In genomic region chr11:69100639-69101360, GRCm38 (mm10) we compare ENCODE assay signal across 7 mouse cellular contexts. TPM values are rescaled to one million over a fixed set of nuclear protein-coding genes. Genes with fewer than 3 reads are reported as not detected.
DNase-seq lines count a peak whose midpoint lies in the region; ATAC-seq and TF ChIP-seq lines count a peak whose summit lies in the region.

No protein-coding gene starts in this region.

- H3K9me3 ChIP-seq in lung, embryonic 15.5 days: no peaks in the 10 kb centered on the region
- no peaks in the 10 kb centered on the region for H3K9me3 ChIP-seq in heart, embryonic 12.5 days (replicated peaks)
- H3K9me3 ChIP-seq in liver, embryonic 14.5 days (ENCODE audit: control insufficient read depth, low read length): no peaks in the 10 kb centered on the region

- ATAC-seq in lung, embryonic 15.5 days (ENCODE audit: borderline replicate concordance, extremely low read depth, low FRiP score, low TSS enrichment): no peak
- no peak for ATAC-seq in heart, embryonic 12.5 days (ENCODE audit: insufficient number of reproducible peaks, low FRiP score)
- no peak for ATAC-seq in liver, embryonic 14.5 days (ENCODE audit: insufficient read depth)

- TF ChIP-seq CTCF in lung, adult 2 months (IDR thresholded peaks at IDR 0.05; ENCODE audit: insufficient read depth, low read length): no peak
- no peak for TF ChIP-seq CTCF in liver, embryonic 14.5 days (IDR thresholded peaks at IDR 0.05; ENCODE audit: low read depth)

- 0 out of 2 replicates have a peak overlapping the region, but pooled peaks have one; percentile 41 for H3K27ac ChIP-seq in lung, embryonic 15.5 days
- H3K27ac ChIP-seq in heart, embryonic 12.5 days (ENCODE audit: poor library complexity, severe bottlenecking): peak overlapping the region; percentile 95
- no peak overlapping the region for H3K27ac ChIP-seq in liver, embryonic 14.5 days

- H3K4me3 ChIP-seq in lung, embryonic 15.5 days: peak overlapping the region; percentile 69; the same call in 1 of the 2 replicates
- H3K4me3 ChIP-seq in lung, adult 2 months (replicated peaks; ENCODE audit: extremely low read depth, low read depth, low read length): no peak overlapping the region
- peak overlapping the region; percentile 56 for H3K4me3 ChIP-seq in heart, embryonic 12.5 days
- H3K4me3 ChIP-seq in liver, embryonic 14.5 days (ENCODE audit: insufficient read depth in 1 of 2, low read depth in 2 of 2, low read length in 2 of 2): peak overlapping the region in 1 of 2 experiments; percentile 53; a peak in 1 of 4 replicates

- H3K9ac ChIP-seq in lung, embryonic 15.5 days: peak overlapping the region; percentile 65; the same call in 1 of the 2 replicates
- peak overlapping the region; percentile 78 for H3K9ac ChIP-seq in heart, embryonic 12.5 days
- no peak overlapping the region for H3K9ac ChIP-seq in liver, embryonic 14.5 days (replicated peaks)

- TF ChIP-seq POLR2A in lung, adult 2 months (IDR thresholded peaks at IDR 0.05; ENCODE audit: borderline replicate concordance, extremely low read depth, low read depth, low read length): no peak

- no peaks in the 10 kb centered on the region for H3K27me3 ChIP-seq in lung, embryonic 15.5 days
- no peaks in the 10 kb centered on the region for H3K27me3 ChIP-seq in heart, embryonic 12.5 days (replicated peaks)
- H3K27me3 ChIP-seq in liver, embryonic 14.5 days (ENCODE audit: control insufficient read depth, insufficient read depth, low read length): no peaks in the 10 kb centered on the region

- TF ChIP-seq EP300 in liver, embryonic 14.5 days (IDR thresholded peaks at IDR 0.05; ENCODE audit: low read depth): no peak

- peak overlapping the region; percentile 92 for H3K4me2 ChIP-seq in lung, embryonic 15.5 days
- peak overlapping the region; percentile 95 for H3K4me2 ChIP-seq in heart, embryonic 12.5 days
- H3K4me2 ChIP-seq in liver, embryonic 14.5 days (ENCODE audit: low read depth): peak overlapping the region; percentile 93

- WGBS in lung, embryonic 15.5 days: 85% methylated on average over 20 of the region's 20 CpGs
- WGBS in lung, adult 2 months: 85% methylated on average over 20 of the region's 20 CpGs
- 88% methylated on average over 20 of the region's 20 CpGs for WGBS in heart, embryonic 12.5 days
- 69% methylated on average over 20 of the region's 20 CpGs for WGBS in liver, embryonic 14.5 days (ENCODE audit: insufficient replicate concordance)

- DNase-seq in lung, adult 2 months: no peak
- DNase-seq in cerebellum, postnatal 10 days: peak; percentile 30 to 34
- no peak for DNase-seq in liver, embryonic 14.5 days (ENCODE audit: low read depth in 3 of 3, low spot score in 3 of 3)
- DNase-seq in embryo, embryonic 10 days (ENCODE audit: low spot score): no peak
- DNase-seq in urinary bladder, postnatal 10 days (ENCODE audit: low spot score): no peak

- H3K4me1 ChIP-seq in lung, embryonic 15.5 days: peaks cover 32% of the 10 kb centered on the region
- peaks cover 19% of the 10 kb centered on the region for H3K4me1 ChIP-seq in lung, adult 2 months (ENCODE audit: control insufficient read depth, insufficient read depth, low read length)
- peaks cover 46% of the 10 kb centered on the region for H3K4me1 ChIP-seq in heart, embryonic 12.5 days (replicated peaks)
- peaks cover 31 to 40% of the 10 kb centered on the region in 2 experiments for H3K4me1 ChIP-seq in liver, embryonic 14.5 days (replicated peaks; ENCODE audit: control insufficient read depth in 2 of 2, insufficient read depth in 2 of 2, low read length in 1 of 2)

- peaks cover 55% of the 10 kb centered on the region for H3K36me3 ChIP-seq in lung, embryonic 15.5 days
- peaks cover 53% of the 10 kb centered on the region for H3K36me3 ChIP-seq in heart, embryonic 12.5 days
- H3K36me3 ChIP-seq in liver, embryonic 14.5 days (replicated peaks; ENCODE audit: control insufficient read depth, insufficient read depth, low read depth): peaks cover 8% of the 10 kb centered on the region

RNA-seq across cellular contexts. Expression of gene Per1, which starts 5.8 kb away (rescaled TPM):
- polyA plus RNA-seq in lung, embryonic 15.5 days (2015; fragmentation: Nextera tagmentation; extraction: Ambion mirVana): 21.7 and 24.0 TPM in 2 replicates
- polyA plus RNA-seq in lung, adult 2 months (2012; rRNA removed): 36.8 and 78.5 TPM in 2 replicates
- polyA plus RNA-seq in heart, embryonic 12.5 days (2016; fragmentation: Nextera tagmentation; extraction: Ambion mirVana): 9.4 and 9.8 TPM in 2 replicates
- 1.8 and 1.9 TPM in 2 replicates for polyA plus RNA-seq in liver, embryonic 14.5 days (2012; rRNA removed)
- 3.0 and 4.2 TPM in 2 replicates for polyA plus RNA-seq in liver, embryonic 14.5 days (2014; fragmentation: Nextera tagmentation; extraction: Ambion mirVana)

RNA-seq across cellular contexts. Expression of gene Vamp2, which starts 12.5 kb away (rescaled TPM):
- polyA plus RNA-seq in lung, embryonic 15.5 days (2015; fragmentation: Nextera tagmentation; extraction: Ambion mirVana): 61.6 and 66.6 TPM in 2 replicates
- polyA plus RNA-seq in lung, adult 2 months (2012; rRNA removed): 120 and 129 TPM in 2 replicates
- polyA plus RNA-seq in heart, embryonic 12.5 days (2016; fragmentation: Nextera tagmentation; extraction: Ambion mirVana): 97.2 and 100 TPM in 2 replicates
- 23.0 and 23.1 TPM in 2 replicates for polyA plus RNA-seq in liver, embryonic 14.5 days (2012; rRNA removed)
- polyA plus RNA-seq in liver, embryonic 14.5 days (2014; fragmentation: Nextera tagmentation; extraction: Ambion mirVana): 11.4 and 12.6 TPM in 2 replicates

RNA-seq across cellular contexts. Expression of gene Hes7, which starts 19.4 kb away (rescaled TPM):
- 0.52 and 0.60 TPM in 2 replicates for polyA plus RNA-seq in lung, embryonic 15.5 days (2015; fragmentation: Nextera tagmentation; extraction: Ambion mirVana)
- polyA plus RNA-seq in lung, adult 2 months (2012; rRNA removed): 0.25 and 0.95 TPM in 2 replicates
- 0.70 and 0.81 TPM in 2 replicates for polyA plus RNA-seq in heart, embryonic 12.5 days (2016; fragmentation: Nextera tagmentation; extraction: Ambion mirVana)
- polyA plus RNA-seq in liver, embryonic 14.5 days (2012; rRNA removed): 0.08 and 0.12 TPM in 2 replicates
- 0.05 TPM in 1 of 2 replicates, not detected in the other for polyA plus RNA-seq in liver, embryonic 14.5 days (2014; fragmentation: Nextera tagmentation; extraction: Ambion mirVana)

RNA-seq across cellular contexts. Expression of gene 9130213A22Rik, which starts 21.6 kb away (rescaled TPM):
- 0.36 and 0.57 TPM in 2 replicates for polyA plus RNA-seq in lung, embryonic 15.5 days (2015; fragmentation: Nextera tagmentation; extraction: Ambion mirVana)
- polyA plus RNA-seq in lung, adult 2 months (2012; rRNA removed): 1.1 and 1.2 TPM in 2 replicates
- polyA plus RNA-seq in heart, embryonic 12.5 days (2016; fragmentation: Nextera tagmentation; extraction: Ambion mirVana): 0.42 and 0.65 TPM in 2 replicates
- 0.05 and 0.08 TPM in 2 replicates for polyA plus RNA-seq in liver, embryonic 14.5 days (2012; rRNA removed)
- polyA plus RNA-seq in liver, embryonic 14.5 days (2014; fragmentation: Nextera tagmentation; extraction: Ambion mirVana): not detected in 2 replicates

RNA-seq across cellular contexts. Expression of gene Aloxe3, which starts 24.9 kb away (rescaled TPM):
- 0.16 and 0.53 TPM in 2 replicates for polyA plus RNA-seq in lung, embryonic 15.5 days (2015; fragmentation: Nextera tagmentation; extraction: Ambion mirVana)
- 2.6 and 23.9 TPM in 2 replicates for polyA plus RNA-seq in lung, adult 2 months (2012; rRNA removed)
- polyA plus RNA-seq in heart, embryonic 12.5 days (2016; fragmentation: Nextera tagmentation; extraction: Ambion mirVana): 0.17 and 0.54 TPM in 2 replicates
- 0.05 and 0.38 TPM in 2 replicates for polyA plus RNA-seq in liver, embryonic 14.5 days (2012; rRNA removed)
- 0.15 TPM in 1 of 2 replicates, not detected in the other for polyA plus RNA-seq in liver, embryonic 14.5 days (2014; fragmentation: Nextera tagmentation; extraction: Ambion mirVana)

Comparison
In these comparisons a context has a peak if more than half of its experiments do, and no peak if none do; other contexts are left out.
1. DNase-seq: peak in cerebellum, postnatal 10 days (2 of 2); none in lung, adult 2 months (single experiment), liver, embryonic 14.5 days (0 of 3), embryo, embryonic 10 days (single experiment) and urinary bladder, postnatal 10 days (single experiment).
2. Peak in every context shown above with its lines, with median percentiles within 50 percentile points of each other: H3K4me2 ChIP-seq.